In genomic region chr7:16287016-16287415, GRCm38 (mm10) we compare ENCODE assay signal across 8 mouse cellular contexts. TPM values are rescaled to one million over a fixed set of nuclear protein-coding genes. Genes with fewer than 3 reads are reported as not detected.
A peak's percentile ranks its signal among the peaks of the same experiment; 100 is the strongest.
DNase-seq lines count a peak whose midpoint lies in the region; ATAC-seq and TF ChIP-seq lines count a peak whose summit lies in the region.

No protein-coding gene starts in this region.

- H3K27me3 ChIP-seq in cerebellum, adult 2 months (ENCODE audit: control insufficient read depth, insufficient read depth, low read length), result no peaks in the 10 kb centered on the region
- no peaks in the 10 kb centered on the region for H3K27me3 ChIP-seq in spleen, adult 2 months (ENCODE audit: control insufficient read depth, insufficient read depth, low read length)
- no peaks in the 10 kb centered on the region for H3K27me3 ChIP-seq in limb, embryonic 15.5 days
- H3K27me3 ChIP-seq in stomach, postnatal 0 days (ENCODE audit: control insufficient read depth, insufficient read depth, low read length), result no peaks in the 10 kb centered on the region

- H3K4me3 ChIP-seq in cerebellum, adult 2 months (replicated peaks; ENCODE audit: insufficient read depth, low read depth, low read length), result peak overlapping the region; percentile 70
- peak overlapping the region; percentile 72 for H3K4me3 ChIP-seq in spleen, adult 2 months (ENCODE audit: extremely low read depth, insufficient read depth, insufficient read length)
- H3K4me3 ChIP-seq in limb, embryonic 15.5 days, result peak overlapping the region; percentile 65
- peak overlapping the region; percentile 67 for H3K4me3 ChIP-seq in stomach, postnatal 0 days (ENCODE audit: low read depth, low read length)

- no peak for TF ChIP-seq CTCF in cerebellum, adult 2 months (IDR thresholded peaks at IDR 0.05; ENCODE audit: borderline replicate concordance, insufficient read depth, low read depth, low read length)
- TF ChIP-seq CTCF in spleen, adult 2 months (IDR thresholded peaks at IDR 0.05; ENCODE audit: extremely low read depth, insufficient read depth, insufficient read length, insufficient replicate concordance), result no peak
- TF ChIP-seq CTCF in stomach, postnatal 0 days (IDR thresholded peaks at IDR 0.05; ENCODE audit: low read depth), result no peak

- no peaks in the 10 kb centered on the region for H3K4me1 ChIP-seq in cerebellum, adult 2 months (ENCODE audit: control insufficient read depth, insufficient read depth, low read length)
- H3K4me1 ChIP-seq in spleen, adult 2 months (ENCODE audit: control insufficient read depth, insufficient read depth, insufficient read length), result peaks cover 7% of the 10 kb centered on the region; the same call in 1 of the 2 replicates
- H3K4me1 ChIP-seq in limb, embryonic 15.5 days, result peaks cover 17% of the 10 kb centered on the region
- H3K4me1 ChIP-seq in stomach, postnatal 0 days (replicated peaks; ENCODE audit: control insufficient read depth, insufficient read depth), result no peaks in the 10 kb centered on the region

- peak; percentile 30 for TF ChIP-seq EP300 in stomach, postnatal 0 days (optimal IDR thresholded peaks at IDR 0.05)

- no peak for DNase-seq in cerebellum, adult 2 months
- DNase-seq in cerebellum, postnatal 4 days (ENCODE audit: low spot score in 2 of 2), result no peak
- no peak for DNase-seq in spleen, adult 2 months (ENCODE audit: low read depth in 1 of 2, low spot score in 2 of 2)
- no peak for DNase-seq in spleen, postnatal 4 days (ENCODE audit: low spot score in 2 of 2)
- DNase-seq in stomach, postnatal 0 days (ENCODE audit: low spot score), result no peak
- DNase-seq in layer of hippocampus, adult 8-10 months (ENCODE audit: low spot score in 2 of 2), result no peak
- no peak for DNase-seq in gastrocnemius, postnatal 25 days

- 75% methylated on average over 2 of the region's 2 CpGs for WGBS in cerebellum, adult 2 months
- 62% methylated on average over 2 of the region's 2 CpGs for WGBS in spleen, adult 2 months
- WGBS in limb, embryonic 15.5 days, result 74% methylated on average over 2 of the region's 2 CpGs
- 78% methylated on average over 2 of the region's 2 CpGs for WGBS in stomach, postnatal 0 days

- peaks cover 18% of the 10 kb centered on the region for H3K36me3 ChIP-seq in spleen, adult 2 months (ENCODE audit: control insufficient read depth, insufficient read depth, low read length)
- H3K36me3 ChIP-seq in limb, embryonic 15.5 days, result peaks cover 24% of the 10 kb centered on the region
- H3K36me3 ChIP-seq in stomach, postnatal 0 days (ENCODE audit: control insufficient read depth, insufficient read depth, low read length), result peaks cover 13% of the 10 kb centered on the region

- no peak overlapping the region for H3K27ac ChIP-seq in cerebellum, adult 2 months (ENCODE audit: insufficient read depth, low read length)
- peak overlapping the region; percentile 89 for H3K27ac ChIP-seq in spleen, adult 2 months (ENCODE audit: insufficient read depth, low read length)
- H3K27ac ChIP-seq in limb, embryonic 15.5 days, result peak overlapping the region; percentile 99
- H3K27ac ChIP-seq in stomach, postnatal 0 days (replicated peaks), result peak overlapping the region; percentile 26; the same call in 1 of the 2 replicates

- no peak for TF ChIP-seq POLR2A in cerebellum, adult 2 months (IDR thresholded peaks at IDR 0.05; ENCODE audit: borderline replicate concordance, insufficient read depth, low read length)
- TF ChIP-seq POLR2A in spleen, adult 2 months (IDR thresholded peaks at IDR 0.05; ENCODE audit: low read depth, low read length), result no peak

- no peaks in the 10 kb centered on the region for H3K9me3 ChIP-seq in limb, embryonic 15.5 days
- no peaks in the 10 kb centered on the region for H3K9me3 ChIP-seq in stomach, postnatal 0 days (ENCODE audit: control insufficient read depth, low read length)

- peak overlapping the region; percentile 57 for H3K4me2 ChIP-seq in limb, embryonic 15.5 days
- H3K4me2 ChIP-seq in stomach, postnatal 0 days (replicated peaks; ENCODE audit: low read depth), result peak overlapping the region; percentile 57

- H3K9ac ChIP-seq in limb, embryonic 15.5 days, result no peak overlapping the region
- H3K9ac ChIP-seq in stomach, postnatal 0 days (ENCODE audit: low read length), result no peak overlapping the region

- no peak for ATAC-seq in limb, embryonic 15.5 days (ENCODE audit: insufficient number of reproducible peaks, low FRiP score, low TSS enrichment, low read depth)
- no peak for ATAC-seq in stomach, postnatal 0 days (ENCODE audit: low FRiP score, low TSS enrichment)

RNA-seq across cellular contexts. Expression of gene Ccdc9, which starts 0.4 kb away (rescaled TPM):
- polyA plus RNA-seq in cerebellum, adult 2 months (2012; rRNA removed), result 81.1 and 91.1 TPM in 2 replicates
- polyA plus RNA-seq in spleen, adult 2 months (2012; rRNA removed), result 32.4 and 33.3 TPM in 2 replicates
- polyA plus RNA-seq in limb, embryonic 15.5 days (2015; fragmentation: Nextera tagmentation; extraction: Ambion mirVana), result 26.6 and 27.0 TPM in 2 replicates
- 11.5 and 13.0 TPM in 2 replicates for polyA plus RNA-seq in stomach, postnatal 0 days (2015; fragmentation: Nextera tagmentation; extraction: Ambion mirVana)
- 10 to 100 TPM; 72.6 to 88.3 (median 86.3) TPM for total RNA-seq in layer of hippocampus, adult 8-10 months (2022)
- 10 to 100 TPM; 29.1 to 36.9 TPM for total RNA-seq in gastrocnemius, postnatal 25 days (2021)

RNA-seq across cellular contexts. Expression of gene Inafm1, which starts 13.6 kb away (rescaled TPM):
- polyA plus RNA-seq in cerebellum, adult 2 months (2012; rRNA removed), result 60.1 and 61.1 TPM in 2 replicates
- polyA plus RNA-seq in spleen, adult 2 months (2012; rRNA removed), result 33.7 and 53.6 TPM in 2 replicates
- 23.9 and 28.1 TPM in 2 replicates for polyA plus RNA-seq in limb, embryonic 15.5 days (2015; fragmentation: Nextera tagmentation; extraction: Ambion mirVana)
- 28.0 and 29.1 TPM in 2 replicates for polyA plus RNA-seq in stomach, postnatal 0 days (2015; fragmentation: Nextera tagmentation; extraction: Ambion mirVana)
- 10 to 100 TPM; 30.9 to 39.3 (median 33.1) TPM for total RNA-seq in layer of hippocampus, adult 8-10 months (2022)
- 10 to 100 TPM; 13.1 to 13.2 TPM for total RNA-seq in gastrocnemius, postnatal 25 days (2021)

RNA-seq across cellular contexts. Expression of gene Bbc3, which starts 21.2 kb away (rescaled TPM):
- 17.0 and 20.3 TPM in 2 replicates for polyA plus RNA-seq in cerebellum, adult 2 months (2012; rRNA removed)
- 22.9 and 45.7 TPM in 2 replicates for polyA plus RNA-seq in spleen, adult 2 months (2012; rRNA removed)
- polyA plus RNA-seq in limb, embryonic 15.5 days (2015; fragmentation: Nextera tagmentation; extraction: Ambion mirVana), result 6.4 and 7.0 TPM in 2 replicates
- 3.7 and 5.0 TPM in 2 replicates for polyA plus RNA-seq in stomach, postnatal 0 days (2015; fragmentation: Nextera tagmentation; extraction: Ambion mirVana)
- 10 to 100 TPM in 3 of 4 experiments, 1 to 10 TPM in 1; 8.9 to 14.4 (median 10.9) TPM for total RNA-seq in layer of hippocampus, adult 8-10 months (2022)
- total RNA-seq in gastrocnemius, postnatal 25 days (2021), result 1 to 10 TPM; 1.7 to 2.4 TPM

RNA-seq across cellular contexts. Expression of gene C5ar1, which starts 27.7 kb away (rescaled TPM):
- 0.75 and 0.95 TPM in 2 replicates for polyA plus RNA-seq in cerebellum, adult 2 months (2012; rRNA removed)
- 7.5 and 11.0 TPM in 2 replicates for polyA plus RNA-seq in spleen, adult 2 months (2012; rRNA removed)
- polyA plus RNA-seq in limb, embryonic 15.5 days (2015; fragmentation: Nextera tagmentation; extraction: Ambion mirVana), result 5.3 and 5.4 TPM in 2 replicates
- 1.9 and 2.0 TPM in 2 replicates for polyA plus RNA-seq in stomach, postnatal 0 days (2015; fragmentation: Nextera tagmentation; extraction: Ambion mirVana)
- total RNA-seq in layer of hippocampus, adult 8-10 months (2022), result 1 to 10 TPM in 3 of 4 experiments, under 1 TPM in 1; 0.61 to 5.4 (median 3.0) TPM
- 1 to 10 TPM; 1.6 to 2.9 TPM for total RNA-seq in gastrocnemius, postnatal 25 days (2021)

RNA-seq across cellular contexts. Expression of gene C5ar2, which starts 43.1 kb away (rescaled TPM):
- polyA plus RNA-seq in cerebellum, adult 2 months (2012; rRNA removed), result 0.19 and 0.20 TPM in 2 replicates
- 1.8 and 4.0 TPM in 2 replicates for polyA plus RNA-seq in spleen, adult 2 months (2012; rRNA removed)
- 0.17 and 0.26 TPM in 2 replicates for polyA plus RNA-seq in limb, embryonic 15.5 days (2015; fragmentation: Nextera tagmentation; extraction: Ambion mirVana)
- polyA plus RNA-seq in stomach, postnatal 0 days (2015; fragmentation: Nextera tagmentation; extraction: Ambion mirVana), result 0.24 TPM in 2 replicates
- total RNA-seq in layer of hippocampus, adult 8-10 months (2022), result 1 to 10 TPM in 2 of 4 experiments, under 1 TPM in 2; 0.54 to 1.7 (median 1.1) TPM
- under 1 TPM; 0.13 to 0.23 TPM for total RNA-seq in gastrocnemius, postnatal 25 days (2021)
